Mouse (Mus musculus) fat pad, adult 2 months (tissue): Measurements from ENCODE around the gene Gna11.

Source experiments
- DNase-seq: peaks from one replicate; pipeline ENCODE4 v3.0.0-alpha.2; 2011; ENCODE audit warnings: low read depth, low spot score; ENCODE audit errors: extremely low read depth

Gna11 gene

DNA sequence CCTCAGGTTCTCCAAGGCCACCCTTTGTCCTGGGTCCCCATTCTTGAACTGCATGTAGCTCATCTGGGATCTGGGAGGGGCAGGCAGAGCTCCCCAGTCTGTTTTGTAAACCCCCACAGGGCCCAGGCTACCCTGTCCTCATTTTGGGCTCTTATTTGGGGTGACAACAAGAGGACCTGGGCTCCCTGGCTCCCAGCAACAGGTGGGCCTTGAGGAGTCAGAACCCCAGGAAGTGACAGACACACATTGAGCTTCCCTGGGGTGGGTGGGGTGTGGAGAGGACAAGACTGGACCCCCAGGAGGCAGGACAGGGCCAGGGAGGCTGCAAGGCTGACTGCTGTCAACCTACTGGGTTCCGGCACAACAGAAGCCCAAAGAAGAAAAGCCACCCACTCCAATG, 1.4 kb downstream of the Gna11 start:
- DNase-seq, result no peak

DNA sequence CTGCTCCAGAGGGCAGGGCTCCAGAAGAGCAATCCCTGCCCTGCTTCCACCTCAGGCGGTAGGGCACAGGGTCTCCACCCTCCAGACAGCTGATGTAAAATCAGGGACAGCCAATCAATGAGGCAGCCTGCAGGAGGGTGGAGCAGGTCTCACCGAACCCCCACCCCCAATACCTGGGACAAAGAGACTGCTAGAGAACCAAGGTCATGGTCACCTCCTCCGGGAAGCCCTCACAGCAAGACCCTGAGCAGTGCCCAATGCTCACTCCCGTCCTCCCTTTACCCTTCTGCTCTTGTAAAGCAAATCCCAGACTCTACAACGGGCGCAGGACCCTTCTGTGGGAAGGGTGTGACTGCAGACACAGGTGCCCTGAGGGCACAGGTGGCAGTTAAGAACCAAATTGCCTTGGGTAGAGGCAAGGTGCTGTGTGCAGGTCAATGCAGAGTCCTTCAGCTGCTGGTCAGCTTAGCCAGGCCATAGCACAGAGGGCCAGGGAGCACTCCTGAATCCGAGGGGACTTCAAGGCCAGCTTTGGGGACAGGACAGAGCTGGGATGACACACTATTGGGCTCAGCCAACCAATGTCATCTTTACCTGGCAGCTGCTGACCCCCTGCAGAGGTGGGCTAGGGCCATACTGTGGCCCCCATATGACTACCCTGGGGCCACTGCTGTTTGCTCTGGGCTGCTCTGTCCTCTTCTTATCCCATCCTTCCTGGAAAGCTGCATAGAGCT, 2.1 kb downstream of the Gna11 start:
- DNase-seq, result no peak

GRCm38 (mm10) chr10:81541803-81542202, 3.2 kb downstream of the Gna11 start:
- DNase-seq, result no peak

DNA sequence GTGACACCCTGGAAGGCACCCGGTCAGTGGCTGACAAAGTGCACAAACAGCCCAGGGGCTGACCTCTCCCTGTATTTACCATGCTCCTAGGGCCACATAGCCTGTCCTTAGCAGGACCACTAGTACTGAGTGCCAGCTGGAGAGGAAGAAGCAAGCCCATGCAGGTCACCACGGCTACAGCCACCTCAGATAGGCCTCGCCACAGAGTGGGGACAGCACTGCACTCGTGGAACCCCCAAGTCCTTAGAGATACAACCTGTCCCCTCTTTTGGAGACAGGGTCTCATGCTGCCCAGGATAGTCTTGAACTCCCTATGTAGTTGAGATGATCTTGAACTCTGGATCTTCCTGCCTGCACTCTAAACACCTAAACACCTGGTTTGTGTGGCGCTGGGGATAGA, 3.6 kb downstream of the Gna11 start:
- no peak for DNase-seq

DNA sequence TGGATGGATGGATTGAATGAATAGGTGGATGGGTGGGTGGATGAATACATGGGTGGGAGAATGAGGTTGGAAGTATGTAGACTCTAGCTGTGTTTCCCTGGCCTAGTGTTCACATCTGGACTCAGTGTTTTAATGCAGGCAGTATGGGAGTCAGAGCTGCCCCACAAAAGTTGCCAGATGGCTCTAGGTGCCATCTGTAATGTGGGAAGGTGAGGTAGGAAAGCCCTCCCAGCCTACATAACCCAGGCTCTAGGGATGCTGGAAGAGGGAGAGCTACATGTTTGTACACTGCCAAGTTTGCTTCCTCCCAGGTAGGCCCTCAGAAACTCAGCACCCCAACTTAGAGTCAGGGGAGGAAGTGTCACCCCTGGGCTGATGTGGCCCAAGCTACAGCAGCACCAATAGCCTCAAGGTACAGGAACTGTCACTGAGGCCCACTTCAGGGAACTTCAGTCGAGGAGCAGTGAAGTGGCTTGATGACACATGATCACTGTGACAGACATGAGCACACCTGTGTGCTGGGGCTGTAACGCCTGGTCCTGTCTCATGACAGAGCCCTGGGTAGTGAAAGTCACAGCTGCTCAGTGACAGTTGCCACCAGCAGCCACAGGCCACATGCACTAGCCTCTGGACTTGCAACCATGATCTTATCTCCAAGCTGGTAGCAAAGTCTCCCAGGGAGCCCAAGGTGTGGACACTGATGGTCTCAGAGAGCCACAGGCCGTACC, 6.5 kb downstream of the Gna11 start:
- no peak for DNase-seq

- DNase-seq, result no peak
Measured at GRCm38 (mm10) chr10:81537429-81537828, 7.6 kb downstream of the Gna11 start.

GRCm38 (mm10) chr10:81536734-81537133, 8.3 kb downstream of the Gna11 start:
- DNase-seq, result no peak

DNA sequence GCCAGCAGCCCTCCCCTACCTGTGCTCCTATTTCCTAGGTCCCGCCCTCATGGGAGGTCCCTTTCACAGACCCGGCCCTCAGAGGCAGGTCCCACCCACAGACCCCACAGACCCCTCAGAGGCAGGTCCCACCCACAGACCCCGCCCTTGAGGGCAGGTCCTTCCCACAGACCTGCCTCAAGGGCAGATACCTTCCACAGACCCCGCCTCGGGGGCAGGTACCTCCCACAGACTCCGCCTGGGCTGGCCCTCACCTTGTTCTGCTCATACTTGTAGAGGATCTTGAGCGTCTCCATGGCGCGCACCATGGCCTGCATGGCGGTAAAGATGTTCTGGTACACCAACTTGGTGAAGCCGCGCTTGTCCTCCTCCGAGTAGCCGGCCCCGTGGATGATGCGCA, 10.2 kb downstream of the Gna11 start:
- no peak for DNase-seq

DNA sequence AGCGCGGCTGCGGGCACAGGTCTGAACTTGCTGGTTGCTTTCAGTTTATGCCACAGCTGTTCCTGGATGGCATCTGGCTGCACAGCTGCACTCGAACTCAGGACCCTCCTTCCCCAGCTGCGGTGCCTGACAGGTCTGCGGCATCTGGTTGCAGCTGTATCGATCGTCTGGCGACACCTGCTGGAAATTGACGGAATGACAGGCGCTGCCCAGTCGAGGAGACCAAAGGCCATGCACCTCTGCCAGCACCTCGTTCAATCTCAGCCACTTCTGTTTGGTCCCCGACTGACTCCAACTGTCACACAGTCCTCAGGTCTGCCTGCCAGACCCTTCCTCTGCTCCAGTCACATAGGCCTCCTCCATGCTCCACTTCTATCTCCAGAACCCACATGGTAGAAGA, 18.2 kb downstream of the Gna11 start:
- DNase-seq, result no peak

DNA sequence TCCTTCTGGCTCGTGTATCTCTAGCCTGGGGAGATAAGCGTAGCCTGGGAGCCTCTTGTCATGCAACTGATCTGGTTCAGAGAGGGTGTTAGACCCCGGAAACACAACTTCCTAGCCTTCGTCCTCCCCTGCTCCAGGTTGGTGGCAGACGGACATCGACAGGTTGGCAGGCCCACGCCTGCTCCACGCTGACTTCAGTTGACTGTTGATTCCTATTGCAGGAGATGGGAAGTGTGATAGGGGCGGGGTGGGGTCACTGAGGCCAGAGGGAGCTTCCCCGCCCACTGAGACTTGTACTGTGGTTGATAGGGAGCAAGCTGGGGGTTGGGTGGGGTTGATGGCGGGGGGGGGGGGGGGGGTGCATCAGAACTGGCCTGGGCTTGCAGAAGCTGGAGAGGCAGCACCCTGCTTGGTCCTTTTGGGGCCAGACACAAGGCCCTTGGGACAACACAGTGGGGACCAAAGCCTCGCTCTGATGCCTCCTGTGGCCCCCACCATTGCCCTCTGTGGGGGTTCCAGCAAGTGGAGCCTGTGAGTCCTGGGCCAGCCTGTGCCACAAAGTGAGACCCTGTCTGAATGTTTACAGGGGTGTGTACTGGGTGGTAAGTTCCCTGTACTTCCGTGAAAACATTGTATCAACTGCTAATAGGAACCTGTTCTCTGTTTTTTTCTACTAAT, 19.8 kb downstream of the Gna11 start:
- no peak for DNase-seq

DNA sequence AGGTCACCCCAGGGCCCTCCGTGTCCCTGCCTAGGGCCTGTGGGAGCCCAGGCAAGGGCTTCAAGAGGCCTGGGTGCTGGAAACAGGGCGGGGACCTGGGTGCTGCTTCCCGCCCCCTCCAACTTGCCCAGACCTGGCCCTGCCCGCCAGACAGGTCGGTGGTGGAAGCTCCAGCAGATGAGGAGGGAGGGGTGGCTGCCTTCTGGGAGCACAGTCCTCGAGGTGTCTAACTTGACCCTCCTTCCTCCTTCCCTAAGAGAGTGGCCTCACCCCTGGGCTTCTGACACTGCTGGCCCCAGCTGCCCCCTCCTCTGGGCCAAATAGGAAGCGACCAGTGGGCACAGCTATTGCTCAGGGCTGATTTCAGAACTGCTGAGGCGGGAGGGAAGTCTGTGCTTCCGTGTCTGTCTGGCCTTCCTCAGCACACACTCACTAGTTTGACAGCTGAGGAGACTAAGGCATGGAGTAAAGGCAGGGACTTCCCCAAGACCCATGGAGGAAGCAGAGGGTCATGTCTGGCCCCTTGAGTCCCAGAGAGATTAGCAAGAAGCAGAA, 20.9 kb downstream of the Gna11 start, which contains the start of gene Gna15:
Gene Gna15, minus strand, starts transcription at position 175 of the 555 bp plus-strand sequence.
- no peak for DNase-seq

- DNase-seq, result no peak
Measured at GRCm38 (mm10) chr10:81523570-81523969, 21.4 kb downstream of the Gna11 start.

DNA sequence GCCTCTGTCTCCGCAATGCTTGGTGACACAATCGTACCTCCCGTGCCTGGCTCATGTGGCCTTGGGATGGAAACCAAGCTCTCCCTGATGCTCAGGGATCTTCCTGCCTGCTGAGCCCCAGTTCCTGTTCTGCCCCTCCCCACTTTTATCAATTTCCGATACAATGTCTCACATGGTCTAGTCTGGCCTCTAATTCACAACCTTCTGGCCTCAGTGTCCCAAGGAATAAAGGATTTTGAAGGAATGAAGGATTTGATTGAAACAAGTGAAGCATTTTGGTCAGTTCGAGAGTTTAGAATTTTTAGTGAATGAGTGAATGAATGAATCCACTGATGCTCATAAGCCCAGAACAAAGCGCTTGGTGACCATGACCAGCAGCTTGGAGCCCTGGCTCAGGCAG, 21.8 kb downstream of the Gna11 start:
- DNase-seq, result no peak

GRCm38 (mm10) chr10:81519978-81520365, 25.0 kb downstream of the Gna11 start:
- no peak for DNase-seq

DNA sequence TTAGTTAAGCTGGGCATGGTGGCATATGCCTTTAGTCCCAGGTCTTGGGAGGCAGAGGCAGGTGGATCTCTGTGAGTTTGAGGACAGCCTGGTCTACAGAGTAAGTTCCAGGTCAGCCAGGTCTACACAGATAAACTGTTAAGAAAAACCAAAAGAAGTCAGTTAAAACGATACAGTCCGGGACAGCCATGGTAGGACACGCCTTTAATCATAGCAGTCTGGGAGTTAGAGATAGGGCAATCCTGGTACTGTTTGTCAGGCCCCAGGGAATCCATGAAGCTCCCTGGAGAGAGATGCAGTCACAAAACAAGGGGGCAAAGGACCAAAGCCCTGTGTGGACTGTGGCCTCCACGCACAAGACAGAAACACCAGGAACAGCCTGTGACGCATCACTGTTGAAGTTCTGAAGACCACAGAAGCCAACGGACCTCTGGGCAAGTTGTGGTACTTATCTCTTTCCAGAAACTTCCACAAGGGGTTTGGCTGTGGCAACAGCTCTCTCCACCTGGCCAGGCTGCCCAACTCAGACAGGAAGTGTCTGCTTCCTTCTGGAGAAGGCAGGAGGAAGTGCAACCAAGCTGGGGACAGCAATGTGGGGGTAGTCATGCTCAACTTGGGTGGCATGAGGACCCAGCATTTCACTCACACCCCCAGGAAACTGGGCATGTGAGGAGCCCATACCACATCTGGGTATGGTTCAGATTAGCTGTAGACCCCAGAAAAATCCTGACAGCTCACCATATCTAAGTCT, 25.6 kb downstream of the Gna11 start:
- no peak for DNase-seq

- DNase-seq, result no peak
Measured at GRCm38 (mm10) chr10:81518546-81518945, 26.4 kb downstream of the Gna11 start.

DNA sequence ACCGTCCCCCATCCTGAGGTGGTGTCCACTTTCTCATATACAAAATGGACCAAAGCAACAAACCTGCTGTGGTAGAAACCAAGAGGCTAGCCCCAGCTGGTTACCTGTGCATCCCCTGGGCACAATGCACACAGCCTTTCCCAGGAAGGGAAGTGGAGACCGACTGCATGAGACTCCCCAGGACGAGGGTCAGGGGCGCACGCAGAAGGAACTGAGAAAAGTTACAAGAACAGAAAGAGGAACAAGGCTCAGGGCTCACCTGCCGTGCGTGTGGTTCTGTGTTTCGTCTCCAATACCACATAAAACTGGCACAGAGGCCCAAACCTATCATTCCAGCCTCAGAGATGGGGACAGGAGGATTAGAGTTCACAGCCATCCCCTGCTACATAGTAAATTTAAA, 27.8 kb downstream of the Gna11 start:
- no peak for DNase-seq

DNA sequence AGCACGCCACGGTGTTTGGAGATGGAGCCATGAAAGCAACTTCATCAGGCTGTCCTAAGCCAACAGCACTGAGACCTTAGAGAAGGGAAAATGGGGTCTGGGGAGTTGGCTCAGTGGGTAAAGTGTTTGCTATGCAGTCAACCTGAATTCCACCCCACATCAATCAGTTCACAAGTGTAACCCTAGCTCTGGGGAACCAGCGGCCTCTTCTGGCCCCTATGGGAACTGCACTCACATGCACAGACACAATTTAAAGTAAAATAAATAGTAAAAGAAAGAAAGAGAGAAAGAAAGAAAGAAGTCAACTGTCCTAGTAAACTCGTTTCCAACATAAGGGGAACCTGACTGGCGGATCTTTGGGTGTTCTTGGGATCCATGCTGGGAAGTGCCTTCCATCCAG, 31.2 kb downstream of the Gna11 start:
- DNase-seq, result no peak

DNA sequence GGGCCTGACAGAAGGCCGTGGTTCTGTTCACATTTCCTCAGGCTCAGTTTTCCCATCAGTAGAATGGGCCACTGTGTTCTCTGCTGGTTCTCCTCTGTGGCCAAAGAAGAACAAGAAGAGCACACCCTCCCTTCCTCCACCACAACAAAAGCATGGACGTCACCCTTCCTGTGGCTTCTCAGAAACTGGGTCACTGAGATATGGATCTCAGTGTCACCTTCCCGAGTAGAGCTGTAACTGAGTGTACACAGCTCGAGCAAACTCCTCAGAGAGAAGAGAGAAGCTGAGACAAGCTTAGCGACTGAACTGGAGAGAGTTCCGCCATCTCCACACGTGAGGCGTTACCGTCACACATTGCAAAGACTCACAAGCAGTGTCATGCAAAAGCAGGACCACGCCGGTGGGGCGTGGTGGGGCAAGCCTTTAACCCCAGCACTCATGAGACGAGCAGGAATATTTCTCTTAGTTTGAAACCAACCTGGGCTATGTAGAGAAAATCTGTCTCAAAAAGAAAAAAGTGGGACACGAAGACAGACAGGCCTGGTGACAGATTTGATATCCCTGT, 34.7 kb downstream of the Gna11 start:
- DNase-seq, result no peak

DNA sequence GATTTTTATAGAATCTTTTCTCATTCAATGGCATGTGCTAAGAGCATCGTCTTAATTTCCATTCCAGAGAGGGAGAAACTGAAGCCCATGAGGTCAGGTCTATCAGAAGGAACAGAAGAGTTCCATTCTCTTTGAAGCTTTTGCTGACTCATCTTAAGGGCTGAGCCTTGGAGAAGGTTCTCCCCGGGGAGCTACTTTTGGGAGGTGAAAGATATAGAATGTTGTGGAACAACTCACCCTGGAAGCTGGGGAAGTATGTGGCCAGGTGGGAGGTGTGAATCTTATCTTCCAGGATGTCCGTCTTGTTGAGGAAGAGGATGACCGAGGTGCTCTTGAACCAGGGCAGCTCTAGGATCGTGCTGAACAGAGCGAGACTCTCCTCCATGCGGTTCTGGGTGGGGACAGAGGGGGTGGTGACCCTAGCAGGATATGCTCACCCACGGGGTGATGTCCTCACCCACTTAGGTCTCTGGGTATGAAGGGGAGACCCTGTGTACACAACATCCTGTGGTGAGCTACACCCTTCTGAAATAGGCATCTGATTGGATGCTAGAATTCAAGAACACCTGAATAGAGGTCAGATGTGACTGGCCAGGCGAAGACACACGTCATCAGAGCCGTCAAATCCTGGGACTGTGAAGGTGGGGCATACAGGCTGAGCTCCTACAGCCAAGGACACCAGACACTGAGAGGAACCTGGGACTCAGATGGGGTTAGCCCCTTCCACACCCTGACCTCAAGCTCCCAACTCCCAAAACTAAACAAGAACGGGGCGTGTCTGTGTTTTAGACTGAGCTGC, 37.1 kb downstream of the Gna11 start:
- no peak for DNase-seq
